Mouse (Mus musculus) forebrain, embryonic 15.5 days (tissue): ENCODE measurements at regions not wholly inside any gene's neighbourhood (a gene's known extent, or its start where the extent isn't known, plus 50 kb on each side); places are given as distances from the start of the nearest gene placed in this dataset.

Source experiments
- ATAC-seq: fragments of 200-750 bp; cut with Nextera tagmentation; replicated peaks from 2 replicates; pipeline ENCODE4 v1.8.0; 2017; ENCODE audit warnings: mild to moderate bottlenecking, moderate TSS enrichment, moderate library complexity
- H3K27ac ChIP-seq: fragments of 300-500 bp; sonication (generic); replicated peaks from 2 replicates; pipeline ENCODE4 v1.5.1; 2015; ENCODE audit warnings: mild to moderate bottlenecking, inconsistent platforms
- H3K27me3 ChIP-seq: fragments of 300-500 bp; sonication (generic); 2 replicates; pipeline ENCODE4 v1.6.1; 2015; ENCODE audit warnings: inconsistent platforms
- H3K36me3 ChIP-seq: fragments of 300-500 bp; sonication (generic); 2 replicates; pipeline ENCODE4 v1.6.1; 2015; ENCODE audit warnings: mild to moderate bottlenecking, inconsistent platforms
- H3K4me1 ChIP-seq: fragments of 300-500 bp; sonication (generic); 2 replicates; pipeline ENCODE4 v1.6.1; 2015; ENCODE audit warnings: inconsistent platforms
- H3K4me2 ChIP-seq: fragments of 300-500 bp; sonication (generic); replicated peaks from 2 replicates; pipeline ENCODE4 v1.6.1; 2015; ENCODE audit warnings: mild to moderate bottlenecking, inconsistent platforms
- H3K4me3 ChIP-seq: fragments of 300-500 bp; sonication (generic); 2 replicates; pipeline ENCODE4 v1.5.1; 2015; ENCODE audit warnings: mild to moderate bottlenecking, inconsistent platforms
- H3K9ac ChIP-seq: fragments of 300-500 bp; sonication (generic); replicated peaks from 2 replicates; pipeline ENCODE4 v1.6.1; 2015; ENCODE audit warnings: mild to moderate bottlenecking, inconsistent platforms
- H3K9me3 ChIP-seq: fragments of 300-500 bp; sonication (generic); 2 replicates; pipeline ENCODE4 v1.6.1; 2016; ENCODE audit warnings: inconsistent platforms
- WGBS: fragments of 180-500 bp; shearing (Covaris S2); methylation state at CpG from one replicate; pipeline ENCODE4 v1.1.7; 2015; ENCODE audit warnings: mixed read lengths; 5-methylcytosine and 5-hydroxymethylcytosine counted together

DNA sequence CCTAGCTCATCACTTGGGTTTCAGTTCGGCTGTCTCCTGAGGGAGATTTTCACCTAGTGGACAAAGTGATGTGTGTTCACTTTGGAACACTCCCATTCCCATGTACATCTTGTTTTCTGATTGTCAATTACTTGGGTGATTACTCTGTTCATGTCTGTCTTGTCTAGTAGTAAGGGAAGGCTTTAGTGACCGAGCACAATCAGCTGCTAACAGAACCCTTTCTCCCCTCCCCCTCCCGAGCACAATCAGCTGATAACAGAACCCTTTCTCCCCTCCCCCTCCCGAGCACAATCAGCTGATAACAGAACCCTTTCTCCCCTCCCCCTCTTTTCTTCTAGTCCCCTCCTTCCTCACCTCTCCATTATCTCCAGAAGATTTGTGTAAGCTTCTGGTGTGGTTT, 79.6 kb upstream of the Plppr4 start:
- H3K9ac ChIP-seq = no peak overlapping the region
- no peak overlapping the region for H3K4me3 ChIP-seq
- no peak overlapping the region for H3K27ac ChIP-seq
- H3K4me2 ChIP-seq = no peak overlapping the region
- 47% methylated on average over 4 of the region's 4 CpGs for WGBS
- H3K4me1 ChIP-seq = no peaks in the 10 kb centered on the region
- H3K27me3 ChIP-seq = no peaks in the 10 kb centered on the region
- H3K36me3 ChIP-seq = no peaks in the 10 kb centered on the region
- no peaks in the 10 kb centered on the region for H3K9me3 ChIP-seq
- no peak for ATAC-seq

DNA sequence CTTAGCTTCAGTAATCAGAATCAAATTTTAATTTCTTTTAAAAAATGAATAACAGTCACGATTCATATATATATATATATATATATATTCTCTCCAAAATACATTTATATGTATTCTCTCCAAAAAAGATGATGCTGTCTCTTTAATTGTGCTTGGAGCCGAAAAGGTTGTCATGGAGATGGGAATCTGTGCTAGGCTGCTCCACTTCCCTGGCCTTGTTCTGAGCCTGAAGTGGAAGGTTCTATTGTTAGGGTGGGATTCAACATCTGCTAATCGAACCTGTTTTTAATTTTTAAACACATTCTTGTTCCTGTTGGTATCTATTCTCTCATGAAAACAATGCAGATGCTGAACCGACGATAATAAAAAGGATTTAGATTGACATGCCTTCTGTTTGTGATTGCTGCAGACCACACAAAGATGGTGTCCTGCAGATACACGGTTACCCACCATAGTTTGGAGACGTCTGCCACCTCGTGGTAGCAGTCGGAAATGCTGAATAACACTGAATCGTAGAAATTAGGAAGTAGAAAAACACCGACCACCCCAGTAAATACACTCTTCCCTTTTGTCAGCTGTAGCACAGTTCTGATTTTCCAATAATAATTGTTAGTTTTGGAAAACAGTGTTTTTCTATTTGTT, 77.9 kb upstream of the Plppr4 start:
- Histone ChIP-seq H3K9ac (no peak overlapping the region), H3K27me3 (no peaks in the 10 kb centered on the region), H3K4me3 (no peak overlapping the region), H3K27ac (peak overlapping the region; percentile 52; the same call in 1 of the 2 replicates), H3K36me3 (no peaks in the 10 kb centered on the region), H3K4me1 (no peaks in the 10 kb centered on the region), H3K9me3 (no peaks in the 10 kb centered on the region), H3K4me2 (no peak overlapping the region)
- 12% methylated on average over 11 of the region's 11 CpGs for WGBS
- peak; percentile 92 for ATAC-seq

DNA sequence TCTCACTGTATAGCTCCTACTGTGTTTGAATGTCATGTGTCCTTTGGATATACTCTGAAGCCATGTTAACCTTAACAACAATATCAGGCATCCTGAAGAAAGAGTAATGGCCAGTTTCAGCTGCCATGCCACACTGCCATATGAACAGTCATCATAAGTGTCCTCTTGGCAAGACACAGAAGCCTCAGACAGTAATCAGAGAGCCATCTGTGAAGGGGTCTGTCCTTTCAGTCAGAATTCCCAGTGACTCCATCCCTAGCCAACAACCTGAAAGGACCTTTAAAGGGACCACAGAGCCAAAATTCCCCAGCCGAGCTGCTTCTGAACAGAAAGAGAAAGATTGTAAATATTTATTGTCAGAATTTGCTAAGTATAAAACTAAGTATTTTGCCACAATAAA, 63.9 kb upstream of the Plppr4 start:
- no peak for ATAC-seq
- 62% methylated on average over 1 of the region's 1 CpGs for WGBS

DNA sequence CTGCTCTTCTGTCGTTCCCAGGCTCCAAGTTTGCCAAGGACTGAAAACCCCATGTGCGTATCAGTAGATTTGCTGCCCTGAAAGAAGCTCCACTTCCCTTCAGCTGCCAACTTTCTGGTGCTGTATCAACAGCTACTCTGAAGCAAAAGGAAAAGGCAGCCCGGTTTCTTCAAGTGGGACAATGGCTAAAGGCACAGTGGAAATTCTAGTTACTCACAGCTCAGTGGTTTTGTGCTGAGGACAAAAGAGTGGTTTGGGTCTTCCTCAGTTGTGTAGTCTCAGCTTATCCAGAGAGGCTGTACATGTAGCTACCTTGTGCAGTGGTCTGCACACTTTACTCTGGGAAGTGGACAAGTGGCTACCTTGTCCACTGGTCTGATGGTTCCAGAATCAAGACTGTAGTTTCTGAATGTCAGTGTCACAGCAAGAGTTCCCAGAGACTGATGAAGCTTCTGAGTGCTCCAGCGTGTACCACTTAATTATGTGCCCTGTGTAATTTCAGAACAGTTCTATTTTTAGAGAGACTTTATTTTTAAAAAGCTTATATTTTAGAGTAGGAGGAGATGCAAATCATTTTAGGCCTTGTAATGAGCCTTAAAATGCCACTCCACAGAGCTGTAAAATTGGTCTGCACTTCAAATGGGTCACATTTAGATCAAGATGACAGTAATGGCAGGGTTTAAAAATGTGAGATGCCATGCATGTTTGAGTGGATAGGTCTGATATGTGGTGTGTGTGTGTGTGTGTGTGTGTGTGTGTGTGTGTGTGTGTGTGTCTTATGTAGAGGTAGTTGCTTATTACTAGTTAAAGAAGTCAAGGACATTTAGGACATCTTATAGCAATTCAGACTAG, 52.4 kb upstream of the Plppr4 start:
- Histone ChIP-seq H3K27me3 (no peaks in the 10 kb centered on the region), H3K9ac (no peak overlapping the region), H3K27ac (peak overlapping the region; percentile 69), H3K36me3 (no peaks in the 10 kb centered on the region), H3K4me3 (no peak overlapping the region), H3K4me1 (peaks cover 7% of the 10 kb centered on the region; the same call in 1 of the 2 replicates), H3K4me2 (no peak overlapping the region), H3K9me3 (no peaks in the 10 kb centered on the region)
- ATAC-seq = peak; percentile 67; the same call in 1 of the 2 replicates
- 49% methylated on average over 4 of the region's 4 CpGs for WGBS

More for the DNA sequence above, 63.9 kb upstream of the Plppr4 start:
- Histone ChIP-seq H3K4me3 (no peak overlapping the region), H3K4me1 (no peaks in the 10 kb centered on the region), H3K27me3 (no peaks in the 10 kb centered on the region), H3K36me3 (no peaks in the 10 kb centered on the region), H3K4me2 (no peak overlapping the region), H3K27ac (no peak overlapping the region), H3K9ac (no peak overlapping the region), H3K9me3 (no peaks in the 10 kb centered on the region)
